Mouse (Mus musculus) liver, embryonic 16.5 days (tissue): ENCODE measurements around the gene Shkbp1. TPM values are rescaled to one million over a fixed set of nuclear protein-coding genes. Genes with fewer than 3 reads are reported as not detected.

Experiments
- ATAC-seq: fragments of 200-750 bp; cut with Nextera tagmentation; 2 replicates; pipeline ENCODE4 v1.8.0; 2017; ENCODE audit warnings: low read depth, mild to moderate bottlenecking, moderate number of reproducible peaks, moderate library complexity
- H3K27ac ChIP-seq: fragments of 300-500 bp; sonication (generic); 2 replicates; pipeline ENCODE4 v1.5.1; 2014; ENCODE audit warnings: mild to moderate bottlenecking, low read length
- H3K27me3 ChIP-seq: fragments of 300-500 bp; sonication (generic); 2 replicates; pipeline ENCODE4 v1.6.1; 2014; ENCODE audit warnings: low read depth, low read length, mixed read lengths; ENCODE audit not compliant: control insufficient read depth, insufficient read depth
- H3K36me3 ChIP-seq: fragments of 300-500 bp; sonication (generic); 2 replicates; pipeline ENCODE4 v1.6.1; 2014; ENCODE audit warnings: mild to moderate bottlenecking; ENCODE audit not compliant: control insufficient read depth, insufficient read depth
- H3K4me1 ChIP-seq: fragments of 300-500 bp; sonication (generic); 2 replicates; pipeline ENCODE4 v1.6.1; 2014; ENCODE audit warnings: low read depth, low read length, mixed read lengths; ENCODE audit not compliant: control insufficient read depth
- H3K4me2 ChIP-seq: fragments of 300-500 bp; sonication (generic); 2 replicates; pipeline ENCODE4 v1.6.1; 2014; ENCODE audit warnings: low read depth, low read length, mixed read lengths
- H3K4me3 ChIP-seq: fragments of 300-500 bp; sonication (generic); 2 replicates; pipeline ENCODE4 v1.5.1; 2014; ENCODE audit warnings: low read depth, mild to moderate bottlenecking, low read length
- H3K9ac ChIP-seq: fragments of 300-500 bp; sonication (generic); 2 replicates; pipeline ENCODE4 v1.6.1; 2014; ENCODE audit warnings: low read depth, low read length
- H3K9me3 ChIP-seq: fragments of 300-500 bp; sonication (generic); replicated peaks from 2 replicates; pipeline ENCODE4 v1.6.1; 2016; ENCODE audit warnings: low read length; ENCODE audit not compliant: control insufficient read depth
- WGBS: fragments of 180-500 bp; shearing (Covaris S2); extraction: QIAGEN DNeasy Blood & Tissue Kit; methylation state at CpG from one replicate; pipeline ENCODE4 v1.1.7; 2014; ENCODE audit not compliant: insufficient replicate concordance; 5-methylcytosine and 5-hydroxymethylcytosine counted together
- polyA plus RNA-seq: library from polyadenylated mRNA; unstranded; fragments of >200 nt; fragmentation: Nextera tagmentation; extraction: Ambion mirVana; gene quantifications from 2 replicates; pipeline ENCODE4 v1.2.1, GENCODE M21; 2015

Shkbp1 gene
- polyA plus RNA-seq, 1 experiment from 2014 or later = 16.1 TPM

DNA sequence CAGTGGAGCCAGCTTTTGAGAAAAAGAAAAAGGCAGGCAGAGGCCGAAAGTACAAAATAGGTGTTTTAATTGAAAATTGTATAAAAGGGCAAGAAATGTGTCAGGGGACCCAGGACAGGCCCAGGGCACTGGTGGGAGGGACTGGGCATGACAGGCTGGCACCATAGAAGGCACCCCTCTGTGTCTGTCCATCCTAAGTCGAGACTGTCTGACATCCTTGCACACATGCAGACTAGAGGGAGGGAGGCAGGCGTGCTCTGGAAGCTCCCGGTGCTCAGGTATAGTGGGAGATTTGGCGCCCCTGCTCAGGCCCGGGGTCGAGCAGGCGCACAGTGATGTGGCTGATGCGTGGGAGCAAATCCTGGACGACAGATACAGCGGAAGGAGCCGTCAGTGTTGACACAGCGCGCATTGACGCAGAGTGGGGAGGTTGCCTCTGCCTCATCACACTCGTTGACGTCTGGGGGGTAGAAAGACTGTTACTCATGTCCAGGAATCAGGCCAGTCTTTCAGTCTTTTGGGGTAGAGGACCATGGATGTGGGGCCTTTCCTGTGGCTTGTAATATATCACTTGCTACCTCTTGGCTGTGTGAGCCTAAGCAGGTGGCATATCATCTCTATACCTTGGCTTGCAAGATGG lies 50.6 kb downstream of the Shkbp1 start:
- no peaks in the 10 kb centered on the region; the same call in 1 of the 2 replicates for H3K4me1 ChIP-seq
- H3K4me3 ChIP-seq = no peak overlapping the region
- peaks cover 12% of the 10 kb centered on the region for H3K27me3 ChIP-seq
- H3K9ac ChIP-seq = no peak overlapping the region
- no peaks in the 10 kb centered on the region for H3K9me3 ChIP-seq
- no peak for ATAC-seq
- H3K27ac ChIP-seq = no peak overlapping the region
- no peak overlapping the region for H3K4me2 ChIP-seq
- H3K36me3 ChIP-seq = no peaks in the 10 kb centered on the region
- WGBS = 71% methylated on average over 17 of the region's 17 CpGs

DNA sequence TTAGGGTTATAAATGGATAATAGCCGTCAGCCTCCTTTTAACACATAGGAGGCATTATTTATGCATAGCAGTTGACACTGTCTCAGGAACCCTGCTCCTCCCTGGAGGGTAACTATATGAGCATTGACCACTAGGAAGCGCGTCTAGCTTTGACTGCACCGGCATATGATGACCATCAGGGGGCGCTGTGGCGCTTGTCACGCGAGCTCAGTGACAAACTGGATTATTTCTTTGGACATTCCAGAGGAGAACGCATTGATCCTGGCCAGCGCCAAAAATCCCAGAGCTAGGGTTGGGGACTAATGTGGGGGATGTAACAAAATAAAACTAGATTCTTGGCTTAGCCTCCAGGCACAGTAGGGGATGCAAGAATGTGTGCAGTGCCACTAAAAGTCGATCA lies 53.6 kb downstream of the Shkbp1 start:
- H3K9ac ChIP-seq = no peak overlapping the region
- H3K9me3 ChIP-seq = no peaks in the 10 kb centered on the region
- WGBS = 7% methylated on average over 11 of the region's 11 CpGs
- no peak overlapping the region for H3K27ac ChIP-seq
- H3K4me3 ChIP-seq = no peak overlapping the region
- ATAC-seq = no peak
- H3K4me2 ChIP-seq = no peak overlapping the region
- H3K36me3 ChIP-seq = no peaks in the 10 kb centered on the region
- no peaks in the 10 kb centered on the region for H3K4me1 ChIP-seq
- no peaks in the 10 kb centered on the region for H3K27me3 ChIP-seq

DNA sequence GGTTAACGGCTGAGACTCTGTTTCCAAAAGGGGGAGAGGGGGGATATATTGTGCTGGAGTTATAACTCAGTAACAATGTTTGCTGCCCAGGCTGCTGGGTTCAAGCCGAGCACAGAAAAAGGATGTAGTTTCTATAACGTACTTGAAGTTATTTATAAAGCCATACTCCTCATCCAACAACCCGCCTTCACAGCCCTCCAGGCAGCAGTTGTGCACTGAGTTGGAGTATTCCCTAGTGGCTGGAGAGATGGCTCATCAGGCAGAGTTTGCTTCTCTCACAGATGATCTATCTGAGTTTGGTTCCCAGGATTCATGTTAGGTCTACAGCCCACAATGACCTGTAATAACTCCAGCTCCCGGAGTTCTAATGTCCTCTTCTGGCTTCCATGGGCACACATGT lies 55.0 kb downstream of the Shkbp1 start:
- Histone ChIP-seq H3K4me1 (no peaks in the 10 kb centered on the region), H3K4me3 (no peak overlapping the region), H3K4me2 (no peak overlapping the region), H3K27me3 (no peaks in the 10 kb centered on the region), H3K9me3 (no peaks in the 10 kb centered on the region), H3K9ac (no peak overlapping the region), H3K27ac (no peak overlapping the region), H3K36me3 (no peaks in the 10 kb centered on the region)
- WGBS = 64% methylated on average over 5 of the region's 5 CpGs
- no peak for ATAC-seq

DNA sequence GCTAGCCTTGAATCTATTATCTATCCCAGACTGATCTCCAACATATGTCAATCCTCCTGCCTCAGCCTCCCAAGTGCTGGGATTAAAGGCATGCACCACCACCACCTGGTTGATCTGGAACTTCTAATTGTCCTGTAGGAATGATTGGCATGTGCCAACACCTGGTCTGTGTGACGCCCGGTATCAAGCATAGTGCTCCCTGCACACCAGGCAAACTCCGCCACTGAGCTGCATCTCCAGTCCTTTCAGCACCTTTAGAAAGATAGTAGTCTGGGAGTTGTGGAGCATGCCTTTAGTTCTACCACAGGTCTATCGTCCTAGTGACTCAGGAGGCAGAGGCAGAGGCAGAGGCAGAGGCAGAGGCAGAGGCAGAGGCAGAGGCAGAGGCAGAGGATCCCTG lies 55.5 kb downstream of the Shkbp1 start:
- 62% methylated on average over 4 of the region's 4 CpGs for WGBS
- Histone ChIP-seq H3K9me3 (no peaks in the 10 kb centered on the region), H3K4me1 (no peaks in the 10 kb centered on the region), H3K9ac (no peak overlapping the region), H3K27ac (no peak overlapping the region), H3K4me3 (no peak overlapping the region), H3K27me3 (no peaks in the 10 kb centered on the region), H3K36me3 (no peaks in the 10 kb centered on the region), H3K4me2 (no peak overlapping the region)
- no peak for ATAC-seq

DNA sequence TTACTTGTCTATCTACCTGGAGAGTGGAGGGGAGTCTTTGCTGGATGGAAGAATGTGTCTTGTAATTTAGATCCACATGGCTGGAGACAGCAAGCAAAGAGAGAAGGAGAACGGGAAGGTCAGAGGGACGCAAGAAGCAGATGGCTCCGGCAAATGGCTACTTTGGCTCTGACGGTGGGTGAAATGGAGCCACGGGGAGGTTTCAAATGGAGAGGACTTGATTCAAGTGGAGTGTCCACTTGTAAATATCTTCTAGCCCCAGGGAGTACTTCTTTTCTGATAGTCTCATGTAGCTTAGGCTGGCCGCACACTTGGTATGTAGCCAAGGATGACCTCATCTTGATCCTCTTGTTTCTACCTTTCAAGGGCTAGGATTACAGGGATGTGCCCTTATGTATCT lies 57.0 kb downstream of the Shkbp1 start:
- Histone ChIP-seq H3K36me3 (no peaks in the 10 kb centered on the region), H3K4me3 (no peak overlapping the region), H3K27ac (no peak overlapping the region), H3K9me3 (no peaks in the 10 kb centered on the region), H3K27me3 (no peaks in the 10 kb centered on the region), H3K9ac (no peak overlapping the region), H3K4me1 (no peaks in the 10 kb centered on the region), H3K4me2 (no peak overlapping the region)
- ATAC-seq = no peak
- 72% methylated on average over 6 of the region's 6 CpGs for WGBS

DNA sequence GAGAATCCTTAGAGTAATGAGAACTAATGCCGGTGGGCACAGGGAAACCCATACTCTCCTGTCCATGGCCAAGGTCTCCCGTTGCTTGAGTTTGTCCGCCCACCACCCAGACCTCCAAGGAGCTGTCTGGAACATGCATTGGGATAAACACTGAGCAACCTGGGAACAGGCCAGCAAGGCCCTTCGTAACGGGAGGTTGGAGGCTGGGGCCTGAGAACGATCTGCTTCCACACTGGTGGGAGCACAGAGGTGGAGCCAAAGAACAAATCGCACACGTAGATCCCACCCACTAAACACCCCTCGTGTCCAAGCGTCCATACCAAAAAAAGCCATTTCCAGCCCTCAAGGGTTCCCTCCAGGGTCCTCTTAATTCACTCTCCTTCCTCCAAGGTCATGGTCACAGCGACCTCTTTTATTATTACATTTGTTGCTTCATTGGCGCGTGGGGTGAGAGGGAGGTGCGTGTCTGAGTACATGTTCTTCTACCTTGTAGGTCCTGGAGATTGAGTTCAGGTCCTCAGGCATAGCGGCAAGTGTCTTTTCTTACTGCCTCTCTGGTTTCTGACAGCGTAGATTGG lies 57.7 kb downstream of the Shkbp1 start:
- Histone ChIP-seq H3K4me1 (no peaks in the 10 kb centered on the region), H3K27ac (no peak overlapping the region), H3K27me3 (no peaks in the 10 kb centered on the region), H3K9ac (no peak overlapping the region), H3K4me3 (no peak overlapping the region), H3K9me3 (no peaks in the 10 kb centered on the region), H3K36me3 (no peaks in the 10 kb centered on the region), H3K4me2 (no peak overlapping the region)
- WGBS = 69% methylated on average over 16 of the region's 16 CpGs
- ATAC-seq = no peak

DNA sequence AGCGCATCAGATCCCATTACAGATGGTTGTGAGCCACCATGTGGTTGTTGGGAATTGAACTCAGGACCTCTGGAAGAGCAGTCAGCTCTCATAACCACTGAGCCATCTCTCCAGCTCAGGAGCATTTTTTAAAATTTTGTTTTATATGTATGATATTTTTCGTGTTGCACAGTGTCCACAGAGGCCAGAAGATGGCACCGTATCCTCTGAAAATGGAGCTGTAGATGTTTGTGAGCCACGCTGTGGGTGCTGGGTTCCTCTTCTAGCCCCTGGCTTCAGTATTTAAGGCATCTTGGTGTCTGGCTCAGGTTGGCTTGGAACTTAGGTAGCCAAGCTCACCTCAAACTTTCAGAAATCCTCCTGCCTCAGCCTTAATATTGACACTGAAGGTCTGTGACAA lies 59.3 kb downstream of the Shkbp1 start:
- Histone ChIP-seq H3K36me3 (no peaks in the 10 kb centered on the region), H3K9me3 (no peaks in the 10 kb centered on the region), H3K4me3 (no peak overlapping the region), H3K4me2 (no peak overlapping the region), H3K27me3 (no peaks in the 10 kb centered on the region), H3K4me1 (no peaks in the 10 kb centered on the region), H3K9ac (no peak overlapping the region), H3K27ac (no peak overlapping the region)
- no peak for ATAC-seq
- 74% methylated on average over 4 of the region's 4 CpGs for WGBS

DNA sequence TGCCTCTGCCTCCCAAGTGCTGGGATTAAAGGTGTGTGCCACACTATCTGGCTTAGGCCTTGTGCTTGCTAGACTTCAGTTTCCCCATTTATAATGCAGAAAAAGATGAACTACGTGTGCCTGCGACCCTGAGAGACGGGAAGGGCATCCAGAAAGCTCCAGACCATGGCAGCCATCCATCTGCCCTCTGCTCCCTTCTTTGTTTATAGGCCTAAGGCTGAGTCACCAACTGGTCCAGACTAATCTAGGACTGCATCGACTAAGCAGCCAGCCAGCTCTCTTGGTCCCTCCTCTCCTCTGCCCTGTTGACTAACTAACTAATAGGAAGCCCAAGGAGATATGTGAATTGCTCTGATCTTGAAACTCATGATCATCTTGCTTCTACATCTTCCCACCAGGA lies 59.9 kb downstream of the Shkbp1 start:
- Histone ChIP-seq H3K27me3 (no peaks in the 10 kb centered on the region), H3K9ac (no peak overlapping the region), H3K4me2 (no peak overlapping the region), H3K4me1 (no peaks in the 10 kb centered on the region), H3K27ac (no peak overlapping the region), H3K36me3 (no peaks in the 10 kb centered on the region), H3K4me3 (no peak overlapping the region), H3K9me3 (no peaks in the 10 kb centered on the region)
- ATAC-seq = no peak
- WGBS = 60% methylated on average over 4 of the region's 4 CpGs
